Mouse (Mus musculus): Measurements from ENCODE around the gene Ets1.
A peak's percentile ranks its signal among the peaks of the same experiment; 100 is the strongest.

The Ets1 gene

DNA sequence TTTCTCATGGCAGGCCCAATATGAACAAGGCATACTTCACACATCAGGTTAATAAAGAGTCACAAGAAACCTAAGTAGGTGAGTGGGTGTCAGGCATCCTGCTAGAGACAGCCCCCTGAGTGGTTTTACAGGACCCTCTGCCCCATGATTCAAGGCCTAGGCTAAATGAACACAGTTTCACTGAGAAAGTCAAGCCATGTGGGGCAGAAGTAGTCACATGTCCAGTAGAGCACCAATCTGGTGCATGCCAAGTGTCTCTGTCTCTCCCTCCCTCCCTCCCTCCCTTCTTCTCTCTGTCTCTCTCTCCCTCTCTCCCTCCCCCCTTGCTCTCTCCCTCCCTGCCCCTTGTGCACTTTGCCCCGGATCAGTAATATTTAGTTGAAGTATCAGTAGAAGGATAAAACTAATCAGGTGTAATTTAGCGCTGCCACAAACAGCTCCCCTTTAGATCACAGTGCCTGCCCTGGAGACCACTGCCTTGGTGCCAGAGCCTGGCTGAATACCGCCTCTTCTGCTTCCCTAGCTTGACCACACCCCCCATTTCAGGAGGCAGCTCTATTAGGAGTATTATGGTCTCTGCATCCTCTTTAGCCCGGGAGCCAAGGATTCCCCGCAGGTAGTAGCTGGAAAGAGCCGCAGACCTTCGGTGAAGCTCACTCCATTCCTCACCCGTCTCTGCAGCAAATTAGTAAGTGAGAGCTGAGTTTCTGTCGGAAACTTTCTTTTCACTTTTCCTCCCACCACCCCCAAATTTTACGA is at the start of gene Ets1:
Gene Ets1, plus strand, starts transcription at position 595 of the 759 bp plus-strand sequence.
- no peak for DNase-seq (ENCODE audit: low spot score in 2 of 2)

DNA sequence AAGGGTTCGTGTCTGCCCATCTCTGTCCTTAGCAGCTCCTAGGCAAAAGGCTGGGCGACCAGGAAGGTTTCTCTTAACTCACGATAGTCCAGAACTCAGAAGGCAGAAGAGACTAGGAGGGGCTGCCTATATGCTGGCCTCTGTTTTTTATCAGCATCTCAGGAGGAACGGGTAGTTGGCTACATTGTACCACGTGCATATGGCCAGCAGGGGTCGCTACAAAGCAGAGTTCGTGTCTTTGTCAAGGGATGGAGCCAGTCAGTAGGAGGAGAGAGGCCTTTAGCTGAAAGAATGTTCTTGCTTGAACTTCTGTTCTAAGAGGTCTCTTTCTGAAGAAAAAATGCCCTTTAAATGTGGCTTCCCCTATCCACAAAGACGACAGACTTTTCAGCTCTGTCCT is 46.1 kb upstream of the Ets1 start:
- peak; percentile 42 to 79 for DNase-seq (ENCODE audit: low spot score in 2 of 2)

DNA sequence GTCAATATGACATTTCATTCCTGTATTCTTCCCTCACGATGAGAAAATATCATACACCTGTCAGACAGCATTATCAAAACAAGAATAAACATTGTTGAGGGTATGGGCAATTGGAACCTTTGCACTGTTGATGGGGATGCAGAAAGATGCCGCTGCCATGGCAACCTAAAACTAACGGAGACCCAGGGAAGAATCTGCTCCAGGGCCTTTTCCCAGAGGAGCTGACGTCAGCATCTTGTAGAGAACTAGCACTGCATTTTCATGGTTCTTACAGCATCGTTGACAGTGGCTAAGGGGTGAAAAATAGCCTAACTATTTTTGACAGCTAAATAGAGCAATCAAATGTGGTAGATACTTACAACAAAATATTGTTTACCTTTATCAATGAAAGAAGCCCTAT is 45.5 kb upstream of the Ets1 start:
- no peak for DNase-seq (ENCODE audit: low spot score in 2 of 2)

DNA sequence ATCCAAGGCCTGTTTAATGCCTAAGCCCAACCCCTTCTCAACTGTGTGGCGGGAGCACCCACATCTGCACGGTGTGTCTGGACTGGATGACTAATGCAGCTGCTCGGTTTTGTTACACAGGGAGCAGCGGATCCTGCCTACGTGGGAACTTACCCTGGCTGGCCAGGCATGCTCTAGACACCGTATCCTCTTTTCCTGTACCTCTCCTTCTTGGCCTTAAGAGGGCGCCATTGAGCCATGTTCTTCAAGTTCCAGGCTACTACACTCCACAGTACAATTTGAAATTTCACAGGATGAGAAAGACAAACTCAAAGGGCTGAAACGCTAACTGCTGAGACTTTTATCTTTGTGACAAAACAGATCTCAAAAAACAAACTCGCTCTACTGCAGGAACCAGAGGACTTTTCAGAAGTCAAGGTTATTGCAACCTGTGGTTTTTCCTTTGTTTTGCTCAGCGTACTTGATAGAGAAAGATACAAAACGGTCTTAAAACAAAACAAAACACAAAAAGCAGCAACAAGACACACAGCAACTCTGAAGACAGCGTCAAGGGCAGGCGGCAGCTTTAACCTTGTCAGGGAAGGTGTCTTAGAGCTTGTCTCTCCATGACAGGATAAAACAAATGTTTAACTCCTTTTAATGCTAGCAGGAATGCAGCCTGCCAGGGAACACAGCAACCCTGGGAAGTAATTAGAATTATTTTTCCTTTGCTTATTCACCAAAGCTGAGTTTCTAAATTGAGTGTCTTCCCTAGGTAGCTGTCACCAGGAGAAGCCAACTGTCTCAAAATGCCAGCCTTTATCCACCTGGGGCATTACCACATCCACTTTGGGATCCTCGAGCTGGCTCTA is 44.1 kb upstream of the Ets1 start:
- peak; percentile 37 to 59 for DNase-seq (ENCODE audit: low spot score in 2 of 2)

- no peak for DNase-seq (ENCODE audit: low spot score in 2 of 2)
Measured at GRCm38 (mm10) chr9:32592583-32592890, 43.5 kb upstream of the Ets1 start.

DNA sequence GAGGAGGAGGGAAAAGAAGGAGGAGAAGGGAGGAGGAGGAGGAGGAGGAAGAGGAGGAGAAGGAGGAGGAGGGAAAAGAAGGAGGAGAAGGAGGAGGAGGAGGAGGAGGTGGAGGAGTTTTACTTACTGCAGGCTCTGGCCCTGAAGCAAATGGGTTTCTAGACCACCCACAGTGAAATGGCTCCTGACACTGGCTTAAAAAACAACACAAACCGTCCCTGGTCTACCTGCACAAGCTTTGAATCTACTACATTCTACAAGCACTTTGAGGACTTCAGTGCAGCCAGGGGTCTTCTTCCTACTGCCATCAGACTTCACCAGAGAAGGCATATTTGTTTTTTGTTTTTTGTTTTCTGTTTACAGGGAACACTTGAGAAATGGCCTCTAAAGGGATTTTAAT is 42.2 kb upstream of the Ets1 start:
- DNase-seq (ENCODE audit: low spot score in 2 of 2): no peak

GRCm38 (mm10) chr9:32594346-32594745 is 41.7 kb upstream of the Ets1 start:
- no peak for DNase-seq (ENCODE audit: low spot score in 2 of 2)

GRCm38 (mm10) chr9:32595076-32595820 is 40.8 kb upstream of the Ets1 start:
- no peak for DNase-seq (ENCODE audit: low spot score in 2 of 2)

DNA sequence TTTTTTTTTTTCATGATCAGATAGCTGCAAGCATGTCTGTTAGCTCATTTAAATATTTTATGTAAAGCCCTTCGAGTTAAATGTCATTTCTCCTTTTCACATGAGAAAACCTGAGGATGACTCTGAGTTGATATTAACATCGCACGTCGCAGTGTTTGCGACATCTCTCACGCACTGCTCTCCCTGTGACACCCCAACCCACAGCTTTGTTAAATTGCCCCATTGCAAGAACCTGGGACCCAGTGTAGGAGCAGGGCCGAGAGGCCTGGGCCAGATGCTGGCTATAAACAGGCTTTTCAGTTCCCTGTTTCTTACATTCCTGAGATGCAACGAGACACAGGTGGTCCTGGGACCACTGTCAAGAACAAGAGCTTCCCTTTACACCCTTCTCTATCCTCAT is 39.7 kb upstream of the Ets1 start:
- DNase-seq (ENCODE audit: low spot score in 2 of 2): no peak

GRCm38 (mm10) chr9:32601953-32602352 is 34.1 kb upstream of the Ets1 start:
- no peak for DNase-seq (ENCODE audit: low spot score in 2 of 2)

GRCm38 (mm10) chr9:32603097-32603496 is 32.9 kb upstream of the Ets1 start:
- no peak for DNase-seq (ENCODE audit: low spot score in 2 of 2)

DNA sequence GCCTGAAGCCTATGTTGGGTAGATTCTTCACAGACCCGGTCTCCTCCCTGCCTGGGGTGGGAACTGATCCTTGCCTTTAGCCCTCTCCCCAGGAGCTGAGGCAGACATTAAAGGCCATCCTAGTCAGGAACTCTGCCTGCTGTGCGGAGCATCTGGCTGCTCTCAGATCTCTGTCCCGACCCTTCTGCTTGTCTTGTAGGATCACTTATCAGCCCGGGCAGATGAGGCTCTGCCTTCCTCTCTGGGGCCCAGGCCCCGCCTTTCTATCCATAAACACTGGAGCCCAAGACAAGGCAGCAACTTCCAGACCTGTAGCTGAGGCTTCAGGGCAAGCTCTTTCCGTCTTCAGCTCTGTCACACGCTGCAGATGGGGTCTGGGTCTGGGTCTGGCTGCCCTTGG is 28.8 kb upstream of the Ets1 start:
- DNase-seq (ENCODE audit: low spot score in 2 of 2): no peak

DNA sequence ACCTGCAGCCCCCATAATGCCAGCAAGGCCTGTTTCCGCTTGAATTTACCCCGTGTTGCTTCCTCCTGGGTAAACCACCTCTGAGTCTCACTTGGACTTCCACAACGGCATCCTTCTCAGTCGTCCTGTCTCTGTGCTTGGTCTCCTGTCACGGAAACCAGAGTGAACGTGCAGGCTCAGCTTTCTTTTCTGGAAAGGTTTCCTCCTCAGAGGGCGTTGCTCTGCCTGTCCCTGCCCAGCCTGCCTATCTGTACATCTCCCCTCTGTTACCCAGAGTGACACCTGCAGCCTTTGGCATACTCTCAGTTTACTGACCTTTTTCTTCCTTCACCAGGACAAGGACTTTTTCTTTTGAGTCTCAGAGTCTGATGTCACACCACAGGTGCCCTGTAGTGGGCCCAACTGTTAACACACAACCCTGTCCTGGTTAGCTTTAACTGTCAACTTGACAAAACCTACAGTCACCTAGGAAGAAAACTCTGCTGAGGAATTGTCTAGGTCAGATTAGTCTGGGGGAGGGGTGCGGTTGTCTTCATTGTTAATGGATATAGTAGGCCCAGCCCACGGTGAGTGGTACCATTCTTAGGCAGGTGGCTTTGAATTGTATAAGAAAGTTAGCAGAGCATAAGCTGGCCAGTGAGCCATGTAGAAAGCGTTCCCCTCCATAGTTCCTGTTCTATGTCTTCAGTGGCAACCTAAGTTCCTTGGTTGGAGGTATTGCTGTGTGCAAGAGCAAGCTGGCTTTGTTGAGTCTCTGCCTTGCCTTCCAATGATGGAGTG is 27.0 kb upstream of the Ets1 start:
- no peak for DNase-seq (ENCODE audit: low spot score in 2 of 2)

DNA sequence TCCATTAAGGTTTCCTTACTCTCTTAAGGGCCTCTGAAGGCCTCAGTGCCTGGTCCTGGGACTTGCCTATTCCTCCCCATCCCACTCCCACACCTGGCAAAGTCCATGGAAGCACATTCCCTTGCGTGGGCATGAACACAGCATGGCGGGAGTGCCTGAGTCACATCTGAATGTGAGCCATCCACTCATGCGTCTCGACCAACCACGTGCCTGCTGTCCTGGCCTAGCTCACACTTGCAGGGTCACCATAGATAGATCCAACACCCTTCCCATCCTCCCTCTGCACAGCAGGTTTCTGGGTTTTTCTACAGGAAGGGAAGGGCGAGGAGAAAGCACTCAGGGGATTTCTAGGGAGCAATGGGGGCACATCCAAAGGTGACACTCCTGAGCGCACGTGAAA is 25.8 kb upstream of the Ets1 start:
- no peak for DNase-seq (ENCODE audit: low spot score in 2 of 2)

DNA sequence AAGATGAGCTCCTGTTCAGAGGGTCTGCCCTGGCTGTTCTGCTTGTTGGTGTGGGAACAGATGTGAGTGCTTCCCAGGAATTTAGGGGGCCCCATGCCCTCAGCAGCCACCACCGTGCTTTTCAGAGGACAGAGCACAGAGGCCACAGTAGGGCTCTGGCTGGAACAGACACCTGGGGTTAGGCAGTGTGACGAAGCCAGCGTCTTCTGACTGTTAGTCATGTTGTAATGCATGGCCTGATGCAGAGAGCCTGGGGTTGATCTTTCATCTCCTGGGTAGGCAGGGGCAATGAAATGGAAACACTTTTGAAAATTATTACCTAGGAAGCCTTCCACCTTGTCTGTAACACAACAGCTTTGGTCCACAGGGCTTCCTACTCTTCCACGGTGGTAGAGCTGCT is 25.4 kb upstream of the Ets1 start:
- DNase-seq (ENCODE audit: low spot score in 2 of 2): no peak

DNA sequence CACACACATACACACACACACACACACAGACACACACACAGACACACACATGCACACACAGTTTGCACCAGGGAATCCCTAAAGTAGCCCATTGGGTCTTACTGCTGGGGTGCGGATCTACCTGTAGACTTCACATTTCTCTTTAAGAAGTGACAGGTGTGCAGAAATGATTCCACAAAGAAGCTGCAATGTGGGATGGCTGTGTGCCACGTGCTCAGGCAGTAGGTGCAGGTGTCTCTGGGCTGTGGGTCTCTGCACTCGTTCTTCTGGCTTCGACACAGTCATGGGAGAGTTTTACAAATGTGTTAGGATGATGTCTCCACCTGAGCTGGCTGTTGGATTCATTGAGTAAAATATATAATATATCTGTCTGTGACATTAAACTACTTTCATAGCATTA is 24.7 kb upstream of the Ets1 start:
- no peak for DNase-seq (ENCODE audit: low spot score in 2 of 2)

DNA sequence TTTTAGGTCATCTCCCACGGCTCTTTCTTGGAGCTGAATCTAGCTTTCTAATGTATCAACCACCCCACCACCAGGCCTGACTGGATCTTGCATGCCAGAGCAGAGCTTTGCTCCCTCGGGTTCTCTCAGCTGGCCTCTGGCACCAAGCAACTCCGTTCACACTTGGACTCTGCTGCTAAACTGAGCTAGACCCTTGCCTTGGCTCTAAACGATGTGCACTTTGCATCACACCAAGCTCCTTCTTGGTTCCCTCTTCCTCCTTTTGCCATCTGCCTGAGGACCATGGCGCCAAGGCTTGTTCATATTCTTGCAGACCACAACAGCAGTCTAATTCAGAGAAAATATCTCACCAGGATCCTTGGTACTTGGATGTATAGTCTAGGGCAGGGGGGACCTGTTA is 23.6 kb upstream of the Ets1 start:
- no peak for DNase-seq (ENCODE audit: low spot score in 2 of 2)

GRCm38 (mm10) chr9:32612861-32613421 is 23.1 kb upstream of the Ets1 start:
- no peak for DNase-seq (ENCODE audit: low spot score in 2 of 2)

DNA sequence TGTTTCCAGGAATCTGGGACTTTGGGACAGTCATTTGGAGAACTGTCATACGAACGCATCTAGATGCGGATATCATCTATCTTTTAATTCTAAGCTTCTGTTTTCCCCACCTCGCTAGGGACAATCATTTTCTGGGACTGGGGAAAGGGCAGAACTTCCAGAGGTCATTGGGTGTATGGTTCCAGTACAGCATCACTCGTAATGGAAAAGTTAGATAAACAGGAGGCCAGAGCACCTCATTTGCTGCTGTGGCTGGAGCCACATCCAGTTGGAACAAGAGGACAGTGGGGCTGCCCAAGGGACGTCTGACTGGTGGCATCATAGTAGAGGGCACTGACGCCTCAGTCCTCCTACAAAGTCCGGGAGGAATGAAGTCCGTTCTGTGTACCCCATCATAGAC is 21.8 kb upstream of the Ets1 start:
- no peak for DNase-seq (ENCODE audit: low spot score in 2 of 2)

DNA sequence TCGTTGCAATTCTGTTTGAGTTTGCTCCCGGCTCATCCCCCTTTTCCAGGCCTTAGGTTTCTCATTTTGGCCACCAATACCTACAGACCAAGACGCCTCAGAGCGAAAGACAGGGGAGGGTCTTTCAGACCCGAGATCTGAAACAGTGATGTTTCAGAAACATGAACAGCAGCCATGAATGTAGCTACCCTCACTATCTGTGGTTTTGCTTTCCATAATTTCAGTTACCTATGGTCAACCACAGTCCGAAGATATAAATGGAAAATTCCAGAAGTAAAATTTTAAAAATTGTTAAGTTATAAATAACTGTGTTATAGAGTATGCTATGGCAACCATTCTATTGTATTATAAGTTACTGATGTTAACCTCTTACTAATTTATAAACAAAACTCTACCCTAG is 20.6 kb upstream of the Ets1 start:
- DNase-seq (ENCODE audit: low spot score in 2 of 2): no peak

GRCm38 (mm10) chr9:32615986-32616385 is 20.0 kb upstream of the Ets1 start:
- DNase-seq (ENCODE audit: low spot score in 2 of 2): no peak

All from frontal cortex, postnatal 10 days (tissue).